Mouse (Mus musculus) embryonic facial prominence, embryonic 10.5 days (tissue): ENCODE data around the gene Gm7849. TPM values are rescaled to one million over a fixed set of nuclear protein-coding genes. Genes with fewer than 3 reads are reported as not detected.
"Not testable (repeated sequence)": the region's sequence is repeated elsewhere in the genome, so short reads cannot be mapped to it uniquely, and the experiment has no call there.

ENCODE experiments used
- DNase-seq: peaks from one replicate; pipeline ENCODE4 v3.0.0-alpha.2; 2017; ENCODE audit warnings: low spot score
- H3K27ac ChIP-seq: fragments of 300-500 bp; sonication (generic); replicated peaks from 2 replicates; pipeline ENCODE4 v1.5.1; 2016; ENCODE audit warnings: mild to moderate bottlenecking
- H3K27me3 ChIP-seq: fragments of 300-500 bp; sonication (generic); replicated peaks from 2 replicates; pipeline ENCODE4 v1.6.1; 2016; ENCODE audit warnings: low read depth, mild to moderate bottlenecking; ENCODE audit not compliant: poor library complexity, severe bottlenecking
- H3K36me3 ChIP-seq: fragments of 300-500 bp; sonication (generic); replicated peaks from 2 replicates; pipeline ENCODE4 v1.6.1; 2016; ENCODE audit warnings: mild to moderate bottlenecking, moderate library complexity
- H3K4me1 ChIP-seq: fragments of 300-500 bp; sonication (generic); 2 replicates; pipeline ENCODE4 v1.6.1; 2016
- H3K4me3 ChIP-seq: fragments of 300-500 bp; sonication (generic); 2 replicates; pipeline ENCODE4 v1.5.1; 2016; ENCODE audit warnings: mild to moderate bottlenecking, moderate library complexity
- H3K9me3 ChIP-seq: fragments of 300-500 bp; sonication (generic); 2 replicates; pipeline ENCODE4 v1.6.1; 2016; ENCODE audit warnings: mild to moderate bottlenecking
- WGBS: fragments of 180-500 bp; shearing (Covaris S2); methylation state at CpG from one replicate; pipeline ENCODE4 v1.1.7; 2016; 5-methylcytosine and 5-hydroxymethylcytosine counted together
- polyA plus RNA-seq: library from polyadenylated mRNA; unstranded; fragments of >200 nt; fragmentation: Nextera tagmentation; extraction: Ambion mirVana; gene quantifications from 2 replicates; pipeline ENCODE4 v1.2.1, GENCODE M21; 2016

Gene Gm7849
- not detected in 2 replicates for polyA plus RNA-seq

DNA sequence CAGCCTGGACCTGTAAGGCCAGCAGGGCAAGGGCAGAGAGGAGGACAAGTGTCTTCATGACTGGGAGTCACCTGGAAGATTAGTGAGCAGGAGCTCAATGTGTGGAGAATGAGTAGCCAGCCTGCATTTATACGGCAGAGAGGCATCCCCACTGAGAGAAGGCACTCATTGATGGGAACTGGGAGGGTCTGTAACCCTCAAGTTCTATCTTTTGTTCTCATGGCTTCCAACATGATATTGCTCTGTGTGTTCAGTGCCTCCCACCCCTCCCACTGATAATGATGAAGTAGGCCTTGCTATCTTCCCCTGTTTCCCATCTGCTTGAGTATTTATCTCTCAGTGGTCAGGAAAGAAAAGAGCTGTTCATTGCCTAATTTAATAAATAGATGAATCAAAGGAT, at the start of gene Gm7849:
Gene Gm7849 (minus strand): TSS at position 101 of the 400 bp plus-strand sequence.
- DNase-seq, H3K27me3 ChIP-seq, H3K27ac ChIP-seq, H3K4me1 ChIP-seq, H3K4me3 ChIP-seq, H3K36me3 ChIP-seq, H3K9me3 ChIP-seq: not testable (repeated sequence)
- no CpG with 5 or more reads among the region's 1 CpGs for WGBS

DNA sequence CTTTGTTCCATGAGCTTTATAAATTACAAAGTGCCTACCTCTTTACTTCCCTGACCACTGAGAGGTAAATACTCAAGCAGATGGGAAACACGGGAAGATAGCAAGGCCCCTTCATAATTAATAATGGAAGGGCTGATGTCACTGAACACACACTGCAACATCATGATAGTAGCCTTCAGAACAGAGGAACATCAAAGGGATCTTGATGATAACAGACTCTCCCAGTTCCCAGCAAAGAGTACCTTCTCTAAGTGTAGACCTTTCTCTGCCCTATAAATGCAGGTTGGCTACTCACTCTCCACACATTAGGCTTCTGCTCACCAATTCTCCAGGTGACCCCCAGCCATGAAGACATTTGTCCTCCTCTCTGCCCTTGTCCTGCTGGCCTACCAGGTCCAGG, 29.2 kb downstream of the Gm7849 start, which contains the start of gene Defa36:
Gene Defa36 (plus strand): TSS at position 301 of the 400 bp plus-strand sequence.
- H3K4me3 ChIP-seq, H3K27me3 ChIP-seq, DNase-seq, H3K27ac ChIP-seq, H3K4me1 ChIP-seq, H3K9me3 ChIP-seq, H3K36me3 ChIP-seq: not testable (repeated sequence)
- WGBS: no CpG with 5 or more reads among the region's 1 CpGs

Other genes with a start within 250 kb of the Gm7849 start
- not detected in 2 replicates for gene Gm15292, start 206.8 kb downstream of the Gm7849 start, polyA plus RNA-seq
- not detected in 2 replicates for gene Defa27, start 141.0 kb downstream of the Gm7849 start, polyA plus RNA-seq
- gene Defa29, start 129.5 kb downstream of the Gm7849 start, polyA plus RNA-seq: not detected in 2 replicates
- not detected in 2 replicates for gene Defa2, start 78.0 kb downstream of the Gm7849 start, polyA plus RNA-seq
- not detected in 2 replicates for gene Defa33, start 64.7 kb downstream of the Gm7849 start, polyA plus RNA-seq
- gene Defa36, start 29.1 kb downstream of the Gm7849 start, polyA plus RNA-seq: not detected in 2 replicates
- gene Defa20, start 52.7 kb upstream of the Gm7849 start, polyA plus RNA-seq: not detected in 2 replicates
- not detected in 2 replicates for gene Defa32, start 72.5 kb upstream of the Gm7849 start, polyA plus RNA-seq
- not detected in 2 replicates for gene Defa37, start 108.8 kb upstream of the Gm7849 start, polyA plus RNA-seq
- gene Defa28, start 126.4 kb upstream of the Gm7849 start, polyA plus RNA-seq: not detected in 2 replicates
- not detected in 2 replicates for gene Gm7861, start 137.9 kb upstream of the Gm7849 start, polyA plus RNA-seq
- gene Defa26, start 161.6 kb upstream of the Gm7849 start, polyA plus RNA-seq: not detected in 2 replicates
- not detected in 2 replicates for gene Defa17, start 199.2 kb upstream of the Gm7849 start, polyA plus RNA-seq
- gene Defa34, start 209.2 kb upstream of the Gm7849 start, polyA plus RNA-seq: not detected in 2 replicates
- gene AY761184, start 247.1 kb upstream of the Gm7849 start, polyA plus RNA-seq: not detected in 2 replicates